Mouse (Mus musculus): ENCODE results near the gene Cdk19.
"Not testable (repeated sequence)": the region's sequence is repeated elsewhere in the genome, so short reads cannot be mapped to it uniquely, and the experiment has no call there.

The Cdk19 gene

GRCm38 (mm10) chr10:40510356-40510755 is 171.0 kb downstream of the Cdk19 start:
- ChIA-PET POLR2A (interaction anchor here in 2 of 4 experiments (0.7 to 2.0 kb wide), 3 partner anchors 10 to 208 kb away, joined by 3 to 5 read pairs (median 4); partner anchors contain the start of gene Amd1 (in 1 of the 2)), CTCF (no interaction called here)

- CTCF ChIA-PET: no interaction called here
- POLR2A ChIA-PET: interaction anchor here in 1 of 4 experiments (1.4 to 2.0 kb wide), 3 partner anchors 10 to 209 kb away, joined by 4 to 5 read pairs (median 5); partner anchors contain the start of gene Amd1
These were observed 171.9 kb downstream of the Cdk19 start for GRCm38 (mm10) chr10:40511221-40511677.

- POLR2A ChIA-PET: interaction anchor here in 3 of 4 experiments (0.6 to 1.6 kb wide), 3 partner anchors 9 to 528 kb away, joined by 4 to 5 read pairs (median 5); partner anchors contain the start of gene Cdk19 (in 1 of the 3)
- CTCF ChIA-PET: no interaction called here
These were observed 172.8 kb downstream of the Cdk19 start for GRCm38 (mm10) chr10:40512185-40512584.

- CTCF ChIA-PET: not testable (repeated sequence)
- POLR2A ChIA-PET: interaction anchor here in 2 of 4 experiments (0.5 to 1.3 kb wide), 2 partner anchors 165 to 229 kb away, joined by 3 read pairs; no protein-coding TSS in a partner anchor
These were observed 173.6 kb downstream of the Cdk19 start for GRCm38 (mm10) chr10:40512996-40513395.

- ChIA-PET CTCF (no interaction called here), POLR2A (interaction anchor here in 1 of 4 experiments (1.0 to 1.1 kb wide), 2 partner anchors 257 kb away, joined by 4 read pairs; no protein-coding TSS in a partner anchor)
These were observed 175.9 kb downstream of the Cdk19 start for GRCm38 (mm10) chr10:40515225-40515681.

GRCm38 (mm10) chr10:40516421-40516820 is 177.1 kb downstream of the Cdk19 start:
- ChIA-PET CTCF (interaction anchor here in 3 of 4 experiments (0.6 to 0.7 kb wide), 3 partner anchors 23 to 1465 kb away, joined by 3 read pairs; no protein-coding TSS in a partner anchor), POLR2A (interaction anchor here in 2 of 4 experiments (0.5 to 1.3 kb wide), 2 partner anchors 258 to 262 kb away, joined by 3 read pairs; no protein-coding TSS in a partner anchor)

GRCm38 (mm10) chr10:40519586-40519985 is 180.2 kb downstream of the Cdk19 start:
- CTCF ChIA-PET: interaction anchor here in 2 of 4 experiments (0.6 to 0.7 kb wide), 2 partner anchors 215 to 258 kb away, joined by 3 read pairs; no protein-coding TSS in a partner anchor
- POLR2A ChIA-PET: interaction anchor here in 3 of 4 experiments (1.0 to 13.4 kb wide), 6 partner anchors 171 to 261 kb away, joined by 3 to 150 read pairs (median 42); partner anchors contain the start of genes Gtf3c6 (in 2 of the 3) and Amd1 (in 1 of the 3)

GRCm38 (mm10) chr10:40521579-40521978 is 182.2 kb downstream of the Cdk19 start:
- POLR2A ChIA-PET: interaction anchor here (0.5 to 13.4 kb wide), 35 partner anchors 8 to 275 kb away, joined by 3 to 150 read pairs (median 4); partner anchors contain the start of genes Amd1 (in 2 of the 4), Gtf3c6 (in 2 of the 4), Cdk19 (in 1 of the 4) and Rpf2 (in 1 of the 4)
- CTCF ChIA-PET: interaction anchor here in 3 of 4 experiments (0.6 to 1.7 kb wide), 4 partner anchors 13 to 247 kb away, joined by 3 to 10 read pairs (median 4); no protein-coding TSS in a partner anchor

- ChIA-PET CTCF (interaction anchor here in 3 of 4 experiments (0.7 to 2.0 kb wide), 6 partner anchors 152 to 311 kb away, joined by 3 to 10 read pairs (median 5); partner anchors contain the start of gene Gtf3c6 (in 1 of the 3)), POLR2A (interaction anchor here (1.0 to 13.4 kb wide), 9 partner anchors 60 to 265 kb away, joined by 3 to 150 read pairs (median 18); partner anchors contain the start of genes Amd1 (in 2 of the 4) and Gtf3c6 (in 2 of the 4))
These were observed 184.1 kb downstream of the Cdk19 start for GRCm38 (mm10) chr10:40523312-40523975.

- ChIA-PET CTCF (interaction anchor here in 3 of 4 experiments (0.7 to 2.0 kb wide), 8 partner anchors 153 to 311 kb away, joined by 3 to 10 read pairs (median 3); partner anchors contain the start of gene Gtf3c6 (in 1 of the 3)), POLR2A (interaction anchor here (0.9 to 13.4 kb wide), 9 partner anchors 174 to 266 kb away, joined by 3 to 150 read pairs (median 10); partner anchors contain the start of genes Amd1 (in 2 of the 4) and Gtf3c6 (in 2 of the 4))
These were observed 184.9 kb downstream of the Cdk19 start for GRCm38 (mm10) chr10:40524032-40524806.

GRCm38 (mm10) chr10:40524991-40525390 is 185.6 kb downstream of the Cdk19 start:
- CTCF ChIA-PET: interaction anchor here in 3 of 4 experiments (0.8 to 2.0 kb wide), 8 partner anchors 21 to 312 kb away, joined by 3 to 10 read pairs (median 4); partner anchors contain the start of gene Gtf3c6 (in 1 of the 3)

GRCm38 (mm10) chr10:40525616-40526155 is 186.3 kb downstream of the Cdk19 start:
- CTCF ChIA-PET: interaction anchor here in 3 of 4 experiments (0.8 to 1.3 kb wide), 4 partner anchors 22 to 267 kb away, joined by 3 to 5 read pairs (median 4); no protein-coding TSS in a partner anchor

More at GRCm38 (mm10) chr10:40524991-40525390, 185.6 kb downstream of the Cdk19 start:
- POLR2A ChIA-PET: interaction anchor here (0.6 to 13.4 kb wide), 11 partner anchors 175 to 839 kb away, joined by 3 to 150 read pairs (median 8); partner anchors contain the start of genes Amd1 (in 2 of the 4) and Gtf3c6 (in 2 of the 4)

GRCm38 (mm10) chr10:40526301-40526761 is 187.0 kb downstream of the Cdk19 start:
- ChIA-PET CTCF (interaction anchor here in 2 of 4 experiments (1.0 to 1.4 kb wide), 2 partner anchors 267 kb away, joined by 3 read pairs; no protein-coding TSS in a partner anchor), POLR2A (interaction anchor here in 3 of 4 experiments (0.6 to 13.4 kb wide), 8 partner anchors 10 to 267 kb away, joined by 3 to 150 read pairs (median 11); partner anchors contain the start of genes Gtf3c6 (in 2 of the 3) and Amd1 (in 1 of the 3))

More at GRCm38 (mm10) chr10:40525616-40526155, 186.3 kb downstream of the Cdk19 start:
- POLR2A ChIA-PET: interaction anchor here in 3 of 4 experiments (0.6 to 13.4 kb wide), 8 partner anchors 175 to 268 kb away, joined by 3 to 150 read pairs (median 12); partner anchors contain the start of genes Gtf3c6 (in 2 of the 3) and Amd1 (in 1 of the 3)

- CTCF ChIA-PET: interaction anchor here in 2 of 4 experiments (1.0 to 1.4 kb wide), 2 partner anchors 268 kb away, joined by 3 read pairs; no protein-coding TSS in a partner anchor
- POLR2A ChIA-PET: interaction anchor here in 3 of 4 experiments (0.6 to 13.4 kb wide), 8 partner anchors 9 to 268 kb away, joined by 3 to 150 read pairs (median 11); partner anchors contain the start of genes Gtf3c6 (in 2 of the 3) and Amd1 (in 1 of the 3)
These were observed 187.6 kb downstream of the Cdk19 start for GRCm38 (mm10) chr10:40526986-40527385.

- ChIA-PET CTCF (interaction anchor here in 1 of 4 experiments (1.4 kb wide), 1 partner anchor 268 kb away, joined by 3 read pairs; no protein-coding TSS in a partner anchor), POLR2A (interaction anchor here in 2 of 4 experiments (0.6 to 13.4 kb wide), 5 partner anchors 87 to 290 kb away, joined by 3 to 150 read pairs (median 17); partner anchors contain the start of genes Gtf3c6 (in 2 of the 2) and Amd1 (in 1 of the 2))
These were observed 188.2 kb downstream of the Cdk19 start for GRCm38 (mm10) chr10:40527573-40527972.

GRCm38 (mm10) chr10:40528668-40529067 is 189.3 kb downstream of the Cdk19 start:
- POLR2A ChIA-PET: interaction anchor here (0.7 to 13.4 kb wide), 8 partner anchors 228 to 295 kb away, joined by 3 to 150 read pairs (median 15); partner anchors contain the start of genes Gtf3c6 (in 4 of the 4) and Amd1 (in 1 of the 4)
- CTCF ChIA-PET: interaction anchor here in 3 of 4 experiments (0.6 to 1.5 kb wide), 5 partner anchors 54 to 414 kb away, joined by 3 to 5 read pairs (median 4); no protein-coding TSS in a partner anchor
